Mouse (Mus musculus) hindbrain, embryonic 10.5 days (tissue): ENCODE data around the gene Pvr. TPM values are rescaled to one million over a fixed set of nuclear protein-coding genes. Genes with fewer than 3 reads are reported as not detected.

Experiments used
- DNase-seq: peaks from one replicate; pipeline ENCODE4 v3.0.0-alpha.2; 2017; ENCODE audit warnings: low spot score
- H3K27ac ChIP-seq: fragments of 300-500 bp; sonication (generic); 2 replicates; pipeline ENCODE4 v1.5.1; 2016; ENCODE audit warnings: mild to moderate bottlenecking, moderate library complexity
- H3K27me3 ChIP-seq: fragments of 300-500 bp; sonication (generic); 2 replicates; pipeline ENCODE4 v1.6.1; 2016; ENCODE audit warnings: mild to moderate bottlenecking; ENCODE audit not compliant: poor library complexity, insufficient read depth, severe bottlenecking
- H3K36me3 ChIP-seq: fragments of 300-500 bp; sonication (generic); 2 replicates; pipeline ENCODE4 v1.6.1; 2016; ENCODE audit warnings: mild to moderate bottlenecking, moderate library complexity
- H3K4me1 ChIP-seq: fragments of 300-500 bp; sonication (generic); replicated peaks from 2 replicates; pipeline ENCODE4 v1.6.1; 2016; ENCODE audit warnings: mild to moderate bottlenecking
- H3K4me3 ChIP-seq: fragments of 300-500 bp; sonication (generic); 2 replicates; pipeline ENCODE4 v1.5.1; 2016; ENCODE audit warnings: mild to moderate bottlenecking, moderate library complexity
- H3K9me3 ChIP-seq: fragments of 300-500 bp; sonication (generic); 2 replicates; pipeline ENCODE4 v1.6.1; 2016; ENCODE audit warnings: mild to moderate bottlenecking, moderate library complexity
- WGBS: fragments of 180-500 bp; shearing (Covaris S2); methylation state at CpG from one replicate; pipeline ENCODE4 v1.1.7; 2016; 5-methylcytosine and 5-hydroxymethylcytosine counted together
- polyA plus RNA-seq: library from polyadenylated mRNA; unstranded; fragments of >200 nt; fragmentation: Nextera tagmentation; extraction: Ambion mirVana; gene quantifications from 2 replicates; pipeline ENCODE4 v1.2.1, GENCODE M21; 2016

The Pvr gene
- polyA plus RNA-seq, 1 experiment from 2014 or later = 4.4 TPM

GRCm38 (mm10) chr7:19948956-19949355 is 28.0 kb upstream of the Pvr start:
- Histone ChIP-seq H3K4me3 (no peak overlapping the region), H3K4me1 (peaks cover 24% of the 10 kb centered on the region), H3K27me3 (no peaks in the 10 kb centered on the region), H3K36me3 (no peaks in the 10 kb centered on the region), H3K9me3 (no peaks in the 10 kb centered on the region; the same call in 1 of the 2 replicates), H3K27ac (no peak overlapping the region)
- DNase-seq = no peak
- 77% methylated on average over 12 of the region's 12 CpGs for WGBS

DNA sequence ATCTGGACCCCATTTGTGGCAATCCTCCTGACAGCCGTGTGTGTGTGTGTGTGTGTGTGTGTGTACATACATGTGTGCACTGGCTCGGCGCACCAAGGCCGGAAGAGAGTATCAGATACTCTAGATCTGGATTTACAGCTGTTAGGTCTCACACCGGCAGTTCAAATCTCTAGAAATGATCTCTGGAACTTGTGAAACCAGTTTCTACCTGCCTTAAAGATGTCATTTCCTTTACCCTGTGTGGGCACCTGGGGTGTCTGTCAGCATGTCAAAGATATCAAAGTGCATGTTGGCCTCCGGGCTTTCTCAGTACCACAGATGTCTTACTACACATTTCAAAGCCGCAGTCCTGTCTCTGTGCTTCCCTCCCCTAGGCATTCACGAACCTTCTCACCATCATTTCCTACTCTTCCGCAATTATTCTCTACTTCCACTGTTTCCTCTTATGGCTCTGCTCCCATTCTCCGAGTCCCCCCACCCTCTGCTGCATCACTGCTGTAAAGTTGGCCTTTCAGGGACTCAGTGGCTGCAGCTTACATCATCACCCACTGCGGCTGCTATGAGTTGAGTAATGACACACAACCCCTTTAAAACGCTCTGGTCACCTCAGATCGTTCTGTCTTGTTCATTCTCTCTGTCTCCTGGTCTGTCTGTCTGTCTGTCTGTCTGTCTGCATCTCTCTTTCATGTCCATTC is 25.0 kb upstream of the Pvr start:
- Histone ChIP-seq H3K36me3 (no peaks in the 10 kb centered on the region), H3K27ac (no peak overlapping the region), H3K9me3 (peaks cover 6% of the 10 kb centered on the region; the same call in 1 of the 2 replicates), H3K4me3 (no peak overlapping the region), H3K4me1 (peaks cover 5% of the 10 kb centered on the region; the same call in 1 of the 2 replicates), H3K27me3 (no peaks in the 10 kb centered on the region)
- 87% methylated on average over 13 of the region's 13 CpGs for WGBS
- no peak for DNase-seq

GRCm38 (mm10) chr7:19945201-19945600 is 24.2 kb upstream of the Pvr start:
- no peak for DNase-seq
- no peak overlapping the region for H3K27ac ChIP-seq
- H3K36me3 ChIP-seq = no peaks in the 10 kb centered on the region
- H3K4me3 ChIP-seq = no peak overlapping the region
- no peaks in the 10 kb centered on the region for H3K27me3 ChIP-seq
- H3K9me3 ChIP-seq = peaks cover 6% of the 10 kb centered on the region; the same call in 1 of the 2 replicates
- 90% methylated on average over 5 of the region's 5 CpGs for WGBS
- H3K4me1 ChIP-seq = no peaks in the 10 kb centered on the region

DNA sequence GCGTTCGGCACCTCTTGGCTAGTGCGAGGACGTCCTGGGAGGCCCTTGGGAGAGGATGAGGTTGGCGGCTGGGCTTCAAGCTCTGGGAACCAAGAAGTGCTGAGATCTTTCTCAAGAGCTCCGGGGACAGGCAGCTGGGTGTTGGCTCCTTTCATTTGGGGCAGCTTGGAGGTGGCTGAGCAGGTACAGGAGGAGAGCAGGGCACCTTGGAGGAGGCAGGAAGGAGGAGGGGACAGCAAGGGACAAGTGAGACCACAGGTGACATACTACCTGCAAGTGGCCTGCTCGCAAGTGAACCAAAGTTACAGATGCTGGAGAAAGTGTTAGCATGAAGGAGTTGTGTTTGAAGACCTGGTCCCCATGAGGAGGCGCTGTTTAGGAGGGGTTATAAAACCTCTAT is 23.7 kb upstream of the Pvr start:
- WGBS = 93% methylated on average over 8 of the region's 8 CpGs
- Histone ChIP-seq H3K27me3 (no peaks in the 10 kb centered on the region), H3K27ac (no peak overlapping the region), H3K9me3 (peaks cover 6% of the 10 kb centered on the region; the same call in 1 of the 2 replicates), H3K4me1 (no peaks in the 10 kb centered on the region), H3K4me3 (no peak overlapping the region), H3K36me3 (no peaks in the 10 kb centered on the region)
- DNase-seq = no peak

DNA sequence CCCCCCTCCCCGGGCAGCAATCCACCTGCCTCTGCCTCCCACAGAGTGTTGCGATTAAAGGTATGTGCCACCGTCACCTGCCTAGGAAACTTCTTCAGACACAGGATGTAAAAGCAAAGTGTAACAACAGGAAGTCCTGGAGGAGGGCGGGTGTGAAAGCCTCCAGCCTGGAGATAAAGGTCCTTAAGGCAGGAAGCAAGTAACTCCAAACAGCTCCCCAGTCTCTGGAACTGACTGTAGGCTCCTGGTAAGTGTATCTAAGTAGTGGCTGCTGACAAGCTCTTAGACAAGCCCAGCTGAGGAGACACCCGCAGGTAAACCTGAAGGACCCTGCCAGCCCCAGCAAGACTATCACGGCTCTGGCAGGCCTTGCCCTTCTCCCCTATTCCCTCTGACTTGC is 19.3 kb upstream of the Pvr start:
- Histone ChIP-seq H3K4me1 (no peaks in the 10 kb centered on the region), H3K27me3 (no peaks in the 10 kb centered on the region), H3K36me3 (no peaks in the 10 kb centered on the region), H3K9me3 (peaks cover 7% of the 10 kb centered on the region; the same call in 1 of the 2 replicates), H3K27ac (no peak overlapping the region), H3K4me3 (no peak overlapping the region)
- DNase-seq = no peak
- WGBS = 47% methylated on average over 6 of the region's 6 CpGs

GRCm38 (mm10) chr7:19939555-19940235 is 18.7 kb upstream of the Pvr start:
- Histone ChIP-seq H3K36me3 (no peaks in the 10 kb centered on the region), H3K4me3 (no peak overlapping the region), H3K4me1 (no peaks in the 10 kb centered on the region), H3K27ac (no peak overlapping the region), H3K27me3 (no peaks in the 10 kb centered on the region), H3K9me3 (peaks cover 8% of the 10 kb centered on the region; the same call in 1 of the 2 replicates)
- no peak for DNase-seq
- 60% methylated on average over 12 of the region's 12 CpGs for WGBS

DNA sequence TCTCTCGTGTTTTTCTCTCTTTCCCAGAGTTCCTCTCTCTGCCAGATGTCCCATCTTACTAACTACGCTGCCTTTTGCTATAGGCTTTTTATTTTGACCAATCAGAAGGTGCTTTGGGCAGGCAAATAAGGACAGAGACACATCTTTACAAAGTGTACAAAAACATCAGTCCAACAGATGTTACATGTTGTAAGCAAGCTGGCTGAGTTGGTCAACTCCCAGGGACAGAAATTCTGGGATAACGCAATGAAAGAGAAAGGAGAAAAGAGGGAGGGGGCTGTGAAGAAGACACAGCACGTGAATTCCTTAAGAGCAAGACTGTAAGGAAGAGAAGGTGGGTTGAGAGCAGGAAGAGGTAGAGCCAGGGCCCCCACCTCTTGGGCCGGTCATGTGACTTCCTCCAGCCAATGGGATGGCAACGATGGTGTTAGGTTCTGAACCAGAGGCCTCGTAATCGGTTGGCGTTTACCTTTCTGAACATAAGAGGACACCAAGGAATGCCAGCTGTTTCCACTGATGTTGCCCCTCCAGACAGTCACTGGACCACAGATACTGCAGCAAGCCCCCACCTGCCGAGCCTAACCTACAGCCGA is 16.4 kb upstream of the Pvr start:
- whole genome bisulfite sequencing = 83% methylated on average over 11 of the region's 11 CpGs
- DNase-seq = no peak
- Histone ChIP-seq H3K9me3 (0 out of 2 replicates have a peak, but pooled peaks cover 2% of the 10 kb centered on the region), H3K4me1 (0 out of 2 replicates have a peak, but pooled peaks cover 4% of the 10 kb centered on the region), H3K36me3 (no peaks in the 10 kb centered on the region), H3K27me3 (no peaks in the 10 kb centered on the region), H3K27ac (no peak overlapping the region), H3K4me3 (no peak overlapping the region)

DNA sequence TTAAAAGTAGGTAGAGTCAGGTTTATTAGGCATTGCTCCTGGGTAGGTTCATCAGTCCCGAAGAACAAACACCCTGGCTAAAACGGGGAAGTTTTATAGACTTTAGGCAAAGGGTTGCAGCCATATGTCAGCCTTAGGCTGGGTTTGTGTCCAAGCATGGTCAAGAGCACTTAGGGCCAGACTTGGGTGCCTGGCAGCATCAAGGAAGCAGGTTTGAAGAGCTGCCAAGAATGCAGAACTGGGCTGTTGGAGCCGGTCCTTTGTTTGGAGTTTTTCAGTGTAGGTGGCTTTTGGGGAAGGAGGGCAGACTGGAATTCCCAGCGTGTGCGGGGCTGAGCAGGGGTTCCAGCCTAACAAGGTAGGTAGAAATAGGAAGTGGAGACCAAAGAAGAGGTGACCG is 15.0 kb upstream of the Pvr start:
- 85% methylated on average over 6 of the region's 6 CpGs for WGBS
- Histone ChIP-seq H3K4me1 (0 out of 2 replicates have a peak, but pooled peaks cover 4% of the 10 kb centered on the region), H3K4me3 (no peak overlapping the region), H3K27me3 (no peaks in the 10 kb centered on the region), H3K27ac (no peak overlapping the region), H3K36me3 (no peaks in the 10 kb centered on the region), H3K9me3 (0 out of 2 replicates have a peak, but pooled peaks cover 2% of the 10 kb centered on the region)
- no peak for DNase-seq

DNA sequence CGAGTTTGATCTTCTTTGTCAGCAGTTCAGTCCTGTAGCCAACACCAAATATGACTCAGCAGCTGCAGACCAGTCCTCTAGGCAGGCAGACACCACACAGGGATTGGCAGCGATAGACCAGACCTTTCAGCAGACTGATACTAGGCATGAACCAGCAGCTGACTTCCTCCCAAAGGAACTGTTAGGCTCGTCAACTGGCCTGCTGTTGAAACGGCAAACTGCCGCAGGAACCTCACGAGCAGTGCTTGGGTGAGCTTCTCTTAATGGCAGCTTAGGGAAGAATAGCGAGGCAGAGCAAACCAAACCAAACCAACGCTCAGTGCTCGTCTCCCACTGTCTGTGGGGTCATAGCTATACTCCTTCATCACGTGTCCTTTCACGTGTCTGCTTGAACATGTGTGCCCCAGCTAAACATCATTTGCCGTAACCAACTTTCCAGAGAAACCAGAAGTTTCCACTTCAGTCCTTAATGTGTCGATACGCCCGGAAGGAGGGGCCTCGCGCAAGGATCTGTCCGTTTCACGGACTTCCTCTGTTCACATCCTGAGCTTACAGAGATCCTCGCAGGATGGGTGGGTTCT is 14.3 kb upstream of the Pvr start:
- no peak for DNase-seq

DNA sequence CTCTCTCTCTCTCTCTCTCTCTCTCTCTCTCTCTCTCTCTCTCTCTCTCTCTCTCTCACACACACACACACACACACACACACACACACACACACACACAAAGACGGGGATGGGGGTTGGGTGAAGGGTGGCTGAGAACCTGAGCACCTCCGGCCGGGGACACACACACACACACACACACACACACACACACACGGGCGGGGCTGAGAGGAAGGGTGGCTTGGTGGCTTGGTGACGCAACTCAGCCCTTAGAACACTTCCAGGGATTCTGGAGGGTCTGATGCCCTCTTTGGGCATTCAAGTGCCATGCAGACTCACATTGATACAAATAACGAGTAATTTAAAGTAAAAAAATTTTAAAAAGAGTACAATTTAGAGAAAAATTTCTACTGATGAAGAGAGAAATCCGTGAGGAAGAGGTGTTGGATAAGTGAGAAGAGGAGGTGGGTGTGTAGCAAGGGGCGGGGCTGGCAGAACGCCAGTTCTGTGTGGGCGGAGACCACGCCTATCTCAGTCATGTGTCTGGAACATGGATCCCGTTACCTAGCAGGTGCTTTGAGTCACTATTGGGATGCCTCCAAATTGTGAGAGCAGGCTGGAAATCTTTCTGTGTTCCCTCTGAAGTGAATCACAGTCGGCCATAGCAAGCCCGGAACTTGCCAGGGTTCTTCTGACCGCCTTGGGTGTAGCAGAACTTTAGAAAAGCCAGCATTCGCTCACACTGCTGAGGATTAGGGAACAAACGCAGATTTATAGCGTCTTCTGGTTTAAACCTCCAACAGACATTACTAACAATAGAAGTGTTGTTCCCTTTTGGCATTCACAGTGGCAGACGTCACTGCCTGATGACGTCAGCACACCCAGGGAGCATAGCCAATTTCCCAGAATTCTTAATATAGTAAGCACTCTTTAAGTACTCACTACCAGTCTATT is 12.2 kb upstream of the Pvr start:
- WGBS = 28% methylated on average over 21 of the region's 21 CpGs
- Histone ChIP-seq H3K9me3 (0 out of 2 replicates have a peak, but pooled peaks cover 2% of the 10 kb centered on the region), H3K27ac (no peak overlapping the region), H3K36me3 (no peaks in the 10 kb centered on the region), H3K4me1 (0 out of 2 replicates have a peak, but pooled peaks cover 4% of the 10 kb centered on the region), H3K4me3 (peak overlapping the region; percentile 23; the same call in 1 of the 2 replicates), H3K27me3 (no peaks in the 10 kb centered on the region)
- no peak for DNase-seq

More for the DNA sequence above, 14.3 kb upstream of the Pvr start:
- WGBS = 85% methylated on average over 20 of the region's 20 CpGs
- Histone ChIP-seq H3K36me3 (no peaks in the 10 kb centered on the region), H3K4me3 (no peak overlapping the region), H3K4me1 (0 out of 2 replicates have a peak, but pooled peaks cover 4% of the 10 kb centered on the region), H3K27me3 (no peaks in the 10 kb centered on the region), H3K27ac (no peak overlapping the region), H3K9me3 (0 out of 2 replicates have a peak, but pooled peaks cover 2% of the 10 kb centered on the region)

DNA sequence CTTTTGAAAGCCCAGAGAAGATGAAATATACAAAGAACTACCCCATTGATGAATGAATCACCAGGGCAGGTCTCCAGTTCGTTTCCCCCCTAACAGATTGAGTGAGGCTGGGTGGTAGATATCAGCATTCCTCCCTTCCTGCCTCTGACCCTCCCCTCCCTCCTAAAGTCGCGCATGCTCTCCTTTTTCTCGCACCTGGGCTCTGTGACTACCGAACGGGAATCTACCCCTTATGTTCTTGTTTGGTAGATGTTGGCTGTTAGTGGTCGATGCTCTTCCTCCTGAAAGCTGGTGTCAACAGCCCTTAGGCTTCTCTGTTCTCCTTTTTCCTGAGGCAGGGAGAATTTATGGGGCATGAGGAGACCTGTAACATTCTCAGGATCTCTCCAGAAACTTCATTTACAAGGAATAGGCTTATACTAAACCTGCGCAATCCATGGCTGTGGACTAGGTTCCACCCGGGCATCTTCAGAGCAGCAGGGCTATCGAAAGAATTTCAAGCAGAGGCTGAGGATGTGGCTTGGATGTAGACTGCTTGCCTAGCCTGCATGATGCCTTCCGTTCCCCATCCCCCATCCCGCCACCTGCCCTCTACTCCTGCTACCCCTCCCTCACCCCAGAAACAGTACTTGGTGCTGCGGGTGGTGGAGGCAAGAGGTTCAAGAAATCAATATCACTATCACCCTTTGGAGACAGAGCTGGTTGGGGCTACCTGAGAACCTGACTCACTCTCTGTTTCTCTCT is 11.3 kb upstream of the Pvr start:
- WGBS = 29% methylated on average over 13 of the region's 13 CpGs
- Histone ChIP-seq H3K27me3 (no peaks in the 10 kb centered on the region), H3K4me3 (no peak overlapping the region), H3K9me3 (0 out of 2 replicates have a peak, but pooled peaks cover 2% of the 10 kb centered on the region), H3K36me3 (no peaks in the 10 kb centered on the region), H3K4me1 (0 out of 2 replicates have a peak, but pooled peaks cover 4% of the 10 kb centered on the region), H3K27ac (no peak overlapping the region)
- DNase-seq = no peak
